9 mouse cellular contexts compared by ENCODE assay signal in genomic region chr3:152308485-152309249, GRCm38 (mm10). TPM values are rescaled to one million over a fixed set of nuclear protein-coding genes. Genes with fewer than 3 reads are reported as not detected.
DNase-seq lines count a peak whose midpoint lies in the region; ATAC-seq and TF ChIP-seq lines count a peak whose summit lies in the region.
"Had no signal": no experiment of that assay in that cellular context is flagged by ENCODE, and none has a peak within 500 bp of the region (broad histone marks: within the 10 kb centered on the region; RNA-seq: fewer than 3 reads in every experiment).

No protein-coding gene starts in this region.

- ATAC-seq in stomach, embryonic 15.5 days (ENCODE audit: insufficient read depth, low FRiP score, low read depth), result peak; percentile 91
- no peak for ATAC-seq in forebrain, postnatal 0 days

- H3K4me1 ChIP-seq in stomach, embryonic 15.5 days, result peaks cover 25% of the 10 kb centered on the region
- no peaks in the 10 kb centered on the region for H3K4me1 ChIP-seq in forebrain, postnatal 0 days (ENCODE audit: insufficient read depth)
- H3K4me1 ChIP-seq: hindbrain, embryonic 12.5 days had no signal

- no peaks in the 10 kb centered on the region for H3K36me3 ChIP-seq in stomach, embryonic 15.5 days
- H3K36me3 ChIP-seq in forebrain, postnatal 0 days (ENCODE audit: insufficient read depth), result peaks cover 39% of the 10 kb centered on the region

- no peak overlapping the region for H3K4me3 ChIP-seq in stomach, embryonic 15.5 days (replicated peaks)
- no peak overlapping the region for H3K4me3 ChIP-seq in forebrain, postnatal 0 days (ENCODE audit: low read depth, low read length)
- H3K4me3 ChIP-seq: hindbrain, embryonic 12.5 days had no signal

- H3K4me2 ChIP-seq in stomach, embryonic 15.5 days, result peak overlapping the region; percentile 23; the same call in 1 of the 2 replicates
- no peak overlapping the region for H3K4me2 ChIP-seq in forebrain, postnatal 0 days (ENCODE audit: low read depth)
- H3K4me2 ChIP-seq: hindbrain, embryonic 12.5 days had no signal

- H3K27me3 ChIP-seq in stomach, embryonic 15.5 days (replicated peaks), result no peaks in the 10 kb centered on the region
- no peaks in the 10 kb centered on the region for H3K27me3 ChIP-seq in forebrain, postnatal 0 days (ENCODE audit: insufficient read depth, low read length)
- H3K27me3 ChIP-seq: hindbrain, embryonic 12.5 days had no signal

- no peak for TF ChIP-seq CTCF in forebrain, postnatal 0 days (IDR thresholded peaks at IDR 0.05; ENCODE audit: low read depth)

- H3K27ac ChIP-seq in stomach, embryonic 15.5 days, result peak overlapping the region; percentile 94
- H3K27ac ChIP-seq in forebrain, postnatal 0 days (ENCODE audit: low read depth, low read length), result no peak overlapping the region
- H3K27ac ChIP-seq: hindbrain, embryonic 12.5 days had no signal

- peak; percentile 37 for DNase-seq in kidney, postnatal 10 days
- DNase-seq in kidney, adult 11 months, result no peak
- peak; percentile 31 for DNase-seq in gastrocnemius, postnatal 25 days
- peak; percentile 36 for DNase-seq in liver
- no peak for DNase-seq in forebrain, postnatal 0 days
- DNase-seq in spleen, postnatal 4 days (ENCODE audit: low spot score in 2 of 2), result no peak
- DNase-seq in layer of hippocampus, postnatal 10 days (ENCODE audit: low spot score in 2 of 2), result no peak

- WGBS in stomach, embryonic 15.5 days, result 13% methylated on average over 10 of the region's 10 CpGs
- WGBS in forebrain, postnatal 0 days, result 75% methylated on average over 10 of the region's 10 CpGs

- H3K9me3 ChIP-seq in stomach, embryonic 15.5 days, result no peaks in the 10 kb centered on the region
- H3K9me3 ChIP-seq in forebrain, postnatal 0 days (ENCODE audit: low read length), result no peaks in the 10 kb centered on the region
- H3K9me3 ChIP-seq: hindbrain, embryonic 12.5 days had no signal

- H3K9ac ChIP-seq in stomach, embryonic 15.5 days, result no peak overlapping the region
- H3K9ac ChIP-seq in forebrain, postnatal 0 days, result no peak overlapping the region
- H3K9ac ChIP-seq: hindbrain, embryonic 12.5 days had no signal

RNA-seq across cellular contexts. Expression of gene Miga1, which starts 31.5 kb away (rescaled TPM):
- total RNA-seq in gastrocnemius, postnatal 25 days (2021), result 1 to 10 TPM; 4.8 to 5.7 TPM
- polyA plus RNA-seq in stomach, embryonic 15.5 days (2015; fragmentation: Nextera tagmentation; extraction: Ambion mirVana), result 14.0 and 14.5 TPM in 2 replicates
- total RNA-seq in forebrain, postnatal 0 days (2014; rRNA removed), result 20.3 and 24.3 TPM in 2 replicates
- 14.1 and 18.8 TPM in 2 replicates for polyA plus RNA-seq in forebrain, postnatal 0 days (2015; fragmentation: Nextera tagmentation; extraction: Ambion mirVana)
- 10 to 100 TPM; 73.3 to 76.5 TPM for total RNA-seq in layer of hippocampus, postnatal 10 days (2021)

RNA-seq across cellular contexts. Expression of gene Usp33, which starts 37.6 kb away (rescaled TPM):
- total RNA-seq in gastrocnemius, postnatal 25 days (2021), result 10 to 100 TPM; 17.6 to 22.9 TPM
- polyA plus RNA-seq in stomach, embryonic 15.5 days (2015; fragmentation: Nextera tagmentation; extraction: Ambion mirVana), result 38.7 and 43.2 TPM in 2 replicates
- total RNA-seq in forebrain, postnatal 0 days (2014; rRNA removed), result 113 and 119 TPM in 2 replicates
- polyA plus RNA-seq in forebrain, postnatal 0 days (2015; fragmentation: Nextera tagmentation; extraction: Ambion mirVana), result 64.7 and 67.6 TPM in 2 replicates
- total RNA-seq in layer of hippocampus, postnatal 10 days (2021), result 100 to 1,000 TPM; 103 to 117 TPM

RNA-seq across cellular contexts. Expression of gene Nexn, which starts 42.5 kb away (rescaled TPM):
- total RNA-seq in gastrocnemius, postnatal 25 days (2021), result 100 to 1,000 TPM; 331 to 433 TPM
- polyA plus RNA-seq in stomach, embryonic 15.5 days (2015; fragmentation: Nextera tagmentation; extraction: Ambion mirVana), result 35.8 and 37.5 TPM in 2 replicates
- total RNA-seq in forebrain, postnatal 0 days (2014; rRNA removed), result 0.38 and 0.77 TPM in 2 replicates
- 3.1 and 4.2 TPM in 2 replicates for polyA plus RNA-seq in forebrain, postnatal 0 days (2015; fragmentation: Nextera tagmentation; extraction: Ambion mirVana)
- total RNA-seq in layer of hippocampus, postnatal 10 days (2021), result 1 to 10 TPM in 1 of 2 experiments, under 1 TPM in 1; 0.87 to 1.0 TPM

Comparison
In these comparisons a context has a peak if more than half of its experiments do, and no peak if none do; other contexts are left out.
1. DNase-seq: peak in kidney, postnatal 10 days (single experiment), gastrocnemius, postnatal 25 days (single experiment) and liver (single experiment); none in kidney, adult 11 months (single experiment), forebrain, postnatal 0 days (single experiment), spleen, postnatal 4 days (0 of 2) and layer of hippocampus, postnatal 10 days (0 of 2).
2. RNA of gene Nexn, which starts 42.5 kb away (total RNA-seq): 331 to 433 TPM in gastrocnemius, postnatal 25 days; 0.87 to 1.0 TPM in layer of hippocampus, postnatal 10 days and 0.38 to 0.77 TPM in forebrain, postnatal 0 days; every median in the first group is over 100 times any median in the second.